Mouse (Mus musculus) fat pad, adult 2 months (tissue): ENCODE measurements around the gene Ndufs7.

Experiments used
- DNase-seq: peaks from one replicate; pipeline ENCODE4 v3.0.0-alpha.2; 2011; ENCODE audit warnings: low read depth, low spot score; ENCODE audit errors: extremely low read depth

Ndufs7 gene

DNA sequence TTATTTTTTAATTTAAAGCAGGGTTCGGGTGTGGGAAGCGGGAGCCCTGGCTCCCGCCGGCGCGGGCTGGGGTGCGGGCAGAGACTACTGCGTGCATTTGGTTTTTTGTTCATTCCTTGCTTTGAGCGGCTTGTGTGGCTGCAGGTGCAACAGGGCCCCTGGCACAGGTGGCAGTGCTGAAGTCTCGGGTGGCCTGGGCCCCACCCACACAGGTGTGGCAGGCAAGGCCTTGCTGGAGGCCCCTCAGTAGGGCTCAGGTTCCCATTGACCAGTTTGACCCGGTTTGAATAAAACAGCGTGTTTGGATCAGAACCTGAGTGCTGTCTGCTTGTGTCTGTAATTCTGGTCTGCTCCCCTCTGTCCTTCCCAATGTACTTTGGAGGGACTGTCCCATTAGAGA, 39.2 kb downstream of the Ndufs7 start:
- DNase-seq, result no peak

DNA sequence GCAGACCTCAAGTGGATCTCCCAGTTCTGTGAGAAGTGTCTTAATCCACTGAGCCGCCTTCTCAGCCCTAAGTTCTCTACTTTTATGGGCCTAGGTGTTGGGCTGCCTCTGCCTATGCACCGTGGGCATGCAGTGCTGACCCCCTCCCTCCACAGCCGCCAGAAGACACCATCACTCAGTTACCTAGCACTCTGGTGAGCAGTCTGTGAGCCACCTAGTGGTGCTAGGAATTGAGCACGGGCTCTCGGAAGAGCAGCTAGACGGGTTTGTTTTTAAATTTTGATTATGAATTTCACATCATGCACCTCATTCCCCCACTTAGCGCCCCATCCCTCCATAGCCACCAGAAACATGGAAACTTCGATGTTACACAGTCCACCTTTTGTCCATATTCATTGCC, 39.7 kb downstream of the Ndufs7 start:
- DNase-seq, result no peak

DNA sequence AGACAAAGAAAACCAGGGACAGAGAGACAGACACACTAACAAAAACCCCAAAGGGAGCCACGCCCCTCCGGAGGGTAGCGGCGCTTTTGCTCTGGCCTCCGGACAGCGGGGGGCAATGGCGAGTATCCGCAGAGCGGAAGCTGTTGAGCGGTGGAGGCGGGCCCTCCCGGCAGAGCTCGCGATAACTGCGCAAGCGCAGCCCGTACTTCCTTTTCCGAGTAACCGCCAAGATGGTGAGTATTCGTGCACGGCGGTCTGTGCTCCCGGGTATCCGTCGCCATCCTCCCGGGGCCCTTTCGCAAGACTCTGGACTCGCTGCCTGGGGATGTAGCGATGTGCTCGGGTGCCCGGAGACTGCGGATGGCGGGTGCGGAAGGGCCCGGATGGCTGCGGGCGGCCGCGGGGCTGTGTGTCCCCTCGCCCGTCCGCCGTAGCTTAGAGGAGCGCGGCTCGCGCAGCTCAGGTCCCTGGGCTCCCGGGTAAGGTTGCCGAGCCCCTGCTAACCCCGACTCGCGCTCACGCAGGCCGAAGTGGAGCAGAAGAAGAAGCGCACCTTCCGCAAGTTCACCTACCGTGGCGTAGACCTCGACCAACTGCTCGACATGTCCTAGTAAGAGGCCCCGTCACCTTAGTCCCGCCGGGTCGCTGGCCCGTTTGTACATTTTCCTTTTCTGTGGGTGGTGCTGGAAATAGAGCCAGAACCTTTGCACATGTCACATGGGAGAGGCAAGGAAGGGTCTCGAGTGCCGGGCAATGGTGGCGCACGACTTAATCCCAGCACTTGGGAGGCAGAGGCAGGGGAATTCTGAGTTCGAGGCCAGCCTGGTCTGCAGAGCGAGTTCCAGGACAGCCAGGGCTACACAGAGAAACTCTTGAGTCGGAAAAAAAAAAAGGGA, 43.6 kb downstream of the Ndufs7 start, which contains the start of gene Rps15:
TSS of gene Rps15 (plus strand) at position 203 of the 896 bp plus-strand sequence.
- DNase-seq, result peak; percentile 33

DNA sequence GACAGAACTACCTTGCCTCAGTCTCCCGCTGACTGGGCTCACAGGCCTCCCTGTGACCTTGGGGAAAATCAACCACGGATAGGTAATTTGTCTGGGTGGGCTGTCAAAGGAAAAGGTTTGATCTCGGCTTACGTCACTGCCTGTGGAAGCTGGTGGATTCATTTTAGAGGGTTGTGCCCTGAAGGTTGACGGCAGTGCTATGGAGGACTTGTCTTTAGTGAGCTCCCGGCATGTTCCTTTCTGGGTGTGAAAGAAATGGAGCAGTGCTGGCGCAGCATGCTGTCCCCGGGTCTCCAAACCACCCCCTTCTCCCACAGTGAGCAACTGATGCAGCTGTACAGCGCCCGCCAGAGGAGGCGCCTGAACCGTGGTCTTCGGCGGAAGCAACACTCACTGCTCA, 44.4 kb downstream of the Ndufs7 start:
- DNase-seq, result no peak

DNA sequence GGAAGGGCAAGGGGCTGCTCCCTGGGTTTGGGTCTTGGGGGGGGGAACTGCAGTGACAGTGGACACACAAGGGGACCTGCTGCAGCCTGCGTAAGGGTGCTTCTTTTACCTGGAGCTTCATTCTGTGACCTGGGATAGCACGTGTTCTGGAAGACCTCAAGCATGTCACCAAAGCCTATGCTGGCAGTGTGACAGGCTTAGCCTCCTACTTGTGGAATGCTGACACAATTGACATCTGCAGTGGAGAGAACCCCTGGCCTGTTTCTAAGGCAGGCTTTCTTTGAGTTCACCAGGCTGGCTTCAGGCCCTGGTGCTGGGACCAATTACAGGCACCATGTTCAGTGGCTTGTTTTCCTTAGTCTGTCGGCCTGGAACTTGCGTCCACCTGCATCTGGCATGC, 45.4 kb downstream of the Ndufs7 start:
- DNase-seq, result no peak

DNA sequence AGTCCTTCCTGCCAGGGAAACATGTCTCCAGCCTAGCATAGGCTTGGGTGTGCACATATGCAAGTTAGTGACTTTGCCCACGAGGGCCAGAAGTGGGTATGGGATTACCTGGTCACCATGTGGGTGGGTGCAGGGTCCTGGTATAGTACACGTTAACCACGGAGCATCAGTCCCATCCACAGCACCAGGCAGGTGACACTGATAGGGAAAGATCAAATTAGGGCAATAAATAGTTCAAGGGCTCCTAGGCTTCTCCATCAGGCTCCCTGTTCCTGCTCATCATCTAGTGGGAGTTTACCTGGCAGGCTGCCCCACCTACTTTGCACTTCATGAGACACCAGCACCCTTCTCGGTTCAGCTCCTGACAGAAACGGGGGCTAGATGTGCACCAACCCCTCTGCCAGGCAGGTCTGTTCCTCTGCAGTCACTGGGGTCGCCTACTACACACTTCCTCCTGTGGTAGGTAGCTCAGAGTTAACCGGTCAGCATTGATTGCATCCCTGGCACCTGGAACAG, 45.9 kb downstream of the Ndufs7 start:
- no peak for DNase-seq

DNA sequence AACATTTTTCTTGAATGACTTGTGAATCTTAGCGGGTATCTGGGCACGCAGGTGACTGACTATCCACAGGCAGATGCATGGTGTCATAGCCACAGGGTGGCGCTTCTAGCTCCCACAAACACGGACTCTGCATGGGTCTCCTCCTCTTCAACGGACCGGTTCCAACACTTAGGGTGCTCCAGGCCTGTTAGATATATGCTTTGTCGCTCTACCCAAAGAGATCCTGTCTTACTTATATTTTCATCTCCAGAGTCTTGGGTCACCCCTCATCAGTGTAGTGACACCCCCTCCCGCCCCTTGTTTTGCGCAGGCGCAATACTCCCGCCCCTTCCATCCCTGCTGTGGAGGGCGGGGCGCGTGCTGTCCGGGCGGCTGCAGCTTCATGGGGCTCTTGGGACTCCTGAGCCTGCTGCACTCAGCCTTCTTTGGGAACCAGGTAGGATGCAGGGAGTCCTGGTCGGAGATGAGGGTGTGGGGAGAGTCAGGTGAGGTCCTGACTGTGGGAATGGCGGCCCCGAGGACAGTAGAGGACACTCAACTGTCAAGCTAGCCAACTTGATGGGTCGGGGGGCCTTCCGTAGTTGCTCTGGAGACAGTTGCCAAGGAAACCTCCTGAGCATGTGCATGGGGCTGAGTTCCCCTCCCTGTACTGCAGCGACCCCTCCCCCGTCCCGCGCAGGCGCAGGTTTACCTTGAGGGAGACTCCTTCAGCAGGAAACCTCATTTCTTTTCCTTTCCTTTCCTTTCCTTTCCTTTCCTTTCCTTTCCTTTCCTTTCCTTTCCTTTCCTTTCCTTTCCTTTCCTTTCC, 46.9 kb downstream of the Ndufs7 start, which contains the start of gene Apc2:
TSS of gene Apc2 (plus strand) at position 360 of the 808 bp plus-strand sequence.
- no peak for DNase-seq

DNA sequence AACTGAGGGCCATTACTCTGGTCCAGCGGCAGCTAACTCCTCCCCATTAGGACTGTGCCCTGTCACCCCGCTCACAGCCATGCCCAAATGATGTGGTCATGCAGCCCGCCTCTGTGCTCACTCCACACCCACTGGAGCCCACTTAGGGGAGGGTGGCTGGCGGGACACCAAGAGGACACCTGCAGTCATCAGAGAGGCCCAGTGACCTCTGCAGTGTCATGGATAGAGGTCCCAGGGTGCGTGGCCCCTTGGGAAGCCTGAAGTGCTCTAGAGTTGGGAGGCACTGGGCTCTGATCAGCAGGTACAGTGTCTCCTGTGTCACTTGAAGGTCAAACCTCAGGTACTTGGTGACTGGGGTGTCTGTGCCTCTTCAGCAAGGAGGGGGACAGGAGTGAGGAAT, 47.9 kb downstream of the Ndufs7 start:
- no peak for DNase-seq

DNA sequence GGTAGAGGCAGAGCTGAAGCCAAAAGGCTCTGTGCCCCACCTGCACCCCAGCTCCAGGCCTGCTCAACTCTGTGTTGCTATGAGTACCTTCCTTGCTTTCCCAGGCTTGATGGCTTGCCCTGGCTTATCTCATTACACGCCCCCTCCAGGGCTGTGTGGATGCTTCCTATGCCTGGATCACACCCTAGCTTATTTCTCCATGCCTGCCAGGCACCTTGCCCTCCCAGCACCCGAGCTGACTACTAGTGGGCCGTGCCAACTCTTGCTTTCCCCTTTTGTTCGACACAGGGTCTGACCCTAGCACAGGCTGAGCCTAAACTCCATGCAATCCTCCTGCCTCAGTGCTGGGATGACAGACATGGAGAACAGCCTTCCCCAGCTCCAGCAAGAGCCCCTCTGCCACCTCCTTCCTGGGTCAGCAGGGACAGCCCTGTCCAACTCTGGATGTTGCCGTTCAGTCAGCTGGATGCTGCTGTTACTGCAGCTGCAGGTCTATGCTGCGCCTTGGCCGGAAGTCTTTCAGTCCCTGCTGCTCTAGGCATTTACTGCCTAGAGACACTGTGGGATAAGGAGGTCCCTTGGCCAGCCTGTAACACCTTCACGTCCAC, 48.7 kb downstream of the Ndufs7 start:
- no peak for DNase-seq

DNA sequence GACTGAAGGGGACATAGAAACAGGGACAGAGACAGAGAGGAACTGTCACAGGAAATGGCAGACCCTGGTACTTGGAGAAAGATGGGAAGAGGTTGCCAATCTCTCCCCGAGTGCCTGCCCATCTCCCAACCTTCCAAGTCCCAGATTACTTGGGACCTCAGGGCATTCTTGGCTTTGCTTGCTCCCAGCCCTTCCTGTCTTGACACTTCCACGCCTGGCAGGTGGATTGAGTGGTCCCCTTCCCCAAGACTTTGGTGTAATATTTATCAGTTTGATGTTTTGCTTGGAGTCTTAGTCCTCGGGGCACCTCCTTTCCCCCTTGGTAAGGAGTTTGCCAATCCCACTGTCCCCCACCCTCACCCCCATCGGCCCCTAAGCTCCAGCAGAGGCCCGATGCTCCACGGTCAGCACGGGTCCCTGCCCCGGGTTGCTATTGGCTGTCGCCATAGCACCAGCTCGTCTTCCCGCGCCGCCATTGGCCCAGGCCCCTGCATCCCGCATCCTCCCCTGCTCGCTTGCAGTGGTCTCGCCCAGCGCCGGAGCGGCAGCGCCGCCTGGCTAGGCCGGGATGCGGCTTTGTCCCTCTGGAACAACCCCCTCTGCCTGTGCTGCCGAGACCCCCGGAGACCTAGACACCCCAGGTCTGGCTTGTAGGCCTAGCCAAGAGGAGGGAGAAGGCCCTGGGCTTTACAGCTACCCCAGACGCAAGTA, 49.8 kb downstream of the Ndufs7 start:
- no peak for DNase-seq

DNA sequence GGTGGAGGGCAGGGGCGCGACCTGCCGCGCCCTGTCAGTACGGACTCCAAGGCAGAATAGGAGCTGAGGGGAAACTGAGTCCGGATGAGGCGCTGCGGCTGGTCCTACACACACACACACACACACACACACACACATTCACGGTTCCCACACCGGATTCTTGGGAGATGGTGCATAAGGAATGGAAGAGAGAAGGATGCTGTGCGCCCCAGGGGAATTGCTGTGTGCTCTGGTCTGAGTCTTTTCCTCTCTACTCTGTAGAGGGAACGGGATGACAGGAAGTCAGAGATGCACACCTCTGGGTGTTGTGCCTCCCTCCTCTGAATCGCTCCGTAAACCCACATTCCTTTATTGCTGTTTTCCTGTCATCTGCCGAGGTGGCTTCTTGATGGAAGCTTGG, 50.4 kb downstream of the Ndufs7 start:
- DNase-seq, result no peak

DNA sequence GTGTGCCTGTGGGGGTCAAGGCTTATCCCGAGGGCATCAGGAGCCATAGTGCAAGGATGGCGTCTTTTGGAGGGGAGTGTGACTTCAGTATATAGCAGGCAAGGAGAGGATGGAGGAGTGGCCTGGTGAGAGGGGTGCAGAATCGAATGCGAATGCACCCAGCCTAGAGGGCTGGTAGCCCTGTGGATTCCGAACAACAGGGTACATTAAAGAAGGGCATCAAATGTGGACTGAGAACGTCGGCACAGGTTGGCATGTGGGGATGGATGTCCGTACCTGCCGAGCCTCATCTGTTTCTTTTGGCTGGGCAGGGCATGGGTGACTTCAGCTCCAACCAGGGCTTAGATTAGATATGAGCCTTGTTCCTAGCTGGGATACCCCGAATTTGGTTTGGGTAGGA, 50.9 kb downstream of the Ndufs7 start:
- no peak for DNase-seq

DNA sequence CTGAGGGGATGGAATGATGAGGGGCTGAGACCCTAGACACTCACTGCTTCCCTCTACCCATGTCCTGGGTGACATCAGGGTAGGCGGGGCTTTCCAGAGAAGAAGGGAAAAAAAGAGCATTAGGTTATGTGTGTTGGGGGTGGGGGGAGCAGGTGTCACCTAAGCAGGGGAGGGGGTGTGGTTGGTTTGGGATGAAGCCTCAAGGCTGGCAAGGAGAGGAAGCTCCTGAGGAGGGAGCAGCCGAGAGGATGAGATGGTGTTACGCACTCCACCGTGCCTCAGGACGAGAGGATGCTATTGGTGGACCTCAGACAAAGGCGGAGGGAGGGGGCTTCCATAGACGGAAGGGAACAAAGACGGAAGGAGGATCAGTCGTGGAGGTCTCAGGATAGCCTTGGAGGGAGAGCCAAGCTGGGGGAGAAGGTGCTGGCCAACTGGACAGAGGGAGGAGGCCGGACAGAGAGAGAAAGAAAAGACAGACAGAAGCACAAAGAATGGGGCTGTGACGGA, 51.8 kb downstream of the Ndufs7 start:
- DNase-seq, result no peak

DNA sequence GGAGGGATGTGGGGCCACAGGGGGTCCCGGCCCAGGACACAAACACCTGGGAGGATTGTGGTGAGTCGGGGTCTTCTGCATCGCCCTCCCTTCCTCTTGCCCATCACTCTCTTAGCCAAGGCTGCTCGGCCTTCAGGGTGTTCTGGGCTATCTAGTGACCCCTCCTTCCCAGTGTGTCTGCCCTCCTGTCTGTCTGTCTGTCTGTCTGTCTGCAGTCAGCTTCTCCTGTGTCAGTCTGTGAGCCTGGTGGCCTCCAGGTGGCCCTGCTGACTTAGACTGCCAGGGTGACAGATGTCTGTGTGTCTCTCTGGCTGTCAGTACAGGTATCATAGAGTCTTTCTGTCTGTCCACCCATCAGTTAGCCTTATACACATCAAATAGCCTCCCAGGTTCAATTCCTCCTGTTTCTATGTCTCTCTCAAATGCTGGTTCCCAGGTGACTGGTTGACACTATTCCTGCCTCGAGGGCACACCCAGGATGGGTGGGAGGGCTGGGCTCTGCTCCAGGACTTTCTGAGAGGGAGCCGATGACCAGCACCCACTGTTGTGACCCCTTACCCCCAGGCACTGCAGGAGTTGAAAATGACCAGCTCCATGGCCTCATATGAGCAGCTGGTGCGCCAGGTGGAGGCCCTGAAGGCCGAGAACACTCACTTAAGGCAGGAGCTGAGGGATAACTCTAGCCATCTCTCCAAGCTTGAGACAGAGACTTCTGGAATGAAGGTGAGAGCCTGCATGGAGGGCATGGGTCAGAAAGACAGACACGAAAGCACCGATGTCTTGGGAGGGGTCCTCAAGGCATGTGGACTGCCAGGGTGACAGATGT, 52.5 kb downstream of the Ndufs7 start:
- DNase-seq, result no peak

DNA sequence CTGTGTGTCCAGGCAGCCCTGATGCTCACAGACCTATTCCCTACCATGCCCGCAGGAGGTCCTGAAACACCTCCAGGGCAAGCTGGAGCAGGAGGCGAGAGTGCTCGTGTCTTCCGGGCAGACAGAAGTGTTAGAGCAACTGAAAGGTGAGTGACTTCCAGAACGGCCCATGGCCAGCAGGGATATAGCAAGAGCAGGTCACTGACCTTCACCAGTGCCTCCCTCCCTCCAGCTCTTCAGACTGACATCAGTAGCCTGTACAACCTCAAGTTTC, 53.1 kb downstream of the Ndufs7 start:
- no peak for DNase-seq

DNA sequence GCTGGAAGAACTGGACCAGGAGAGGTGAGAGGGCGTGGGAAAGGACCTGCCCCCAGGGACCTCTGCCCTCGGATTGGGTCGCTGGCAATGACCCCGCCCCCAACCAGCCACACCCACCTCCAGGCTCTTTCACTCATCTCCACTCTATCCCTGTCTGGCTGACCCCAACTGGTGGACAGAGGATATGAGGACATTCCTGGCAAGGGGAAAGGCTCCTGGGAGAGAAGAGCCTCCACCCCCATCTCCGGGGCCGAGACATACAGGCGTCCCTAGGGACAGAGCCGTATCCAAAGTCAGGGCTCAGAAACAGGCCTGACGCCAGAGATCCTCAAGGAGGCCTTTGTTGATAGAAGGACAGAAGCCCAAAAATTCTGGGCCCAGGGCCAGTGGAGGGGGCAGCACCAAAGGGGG, 53.6 kb downstream of the Ndufs7 start:
- DNase-seq, result no peak

DNA sequence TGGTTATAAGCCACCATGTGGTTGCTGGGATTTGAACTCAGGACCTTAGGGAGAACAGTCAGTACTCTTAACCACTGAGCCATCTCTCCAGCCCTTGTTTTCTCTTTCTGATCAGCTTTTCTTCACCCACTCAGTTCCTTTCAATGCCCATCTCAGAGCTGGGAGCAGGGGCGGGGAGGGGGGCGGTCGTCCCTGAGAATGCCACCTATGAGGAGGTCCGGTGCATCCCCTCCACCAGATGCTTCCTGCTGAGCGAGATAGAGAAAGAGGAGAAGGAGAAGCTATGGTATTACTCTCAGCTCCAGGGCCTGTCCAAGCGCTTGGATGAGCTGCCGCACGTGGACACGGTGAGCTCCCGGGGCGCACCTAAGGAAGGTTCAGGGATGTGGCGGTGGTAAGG, 55.5 kb downstream of the Ndufs7 start:
- no peak for DNase-seq

DNA sequence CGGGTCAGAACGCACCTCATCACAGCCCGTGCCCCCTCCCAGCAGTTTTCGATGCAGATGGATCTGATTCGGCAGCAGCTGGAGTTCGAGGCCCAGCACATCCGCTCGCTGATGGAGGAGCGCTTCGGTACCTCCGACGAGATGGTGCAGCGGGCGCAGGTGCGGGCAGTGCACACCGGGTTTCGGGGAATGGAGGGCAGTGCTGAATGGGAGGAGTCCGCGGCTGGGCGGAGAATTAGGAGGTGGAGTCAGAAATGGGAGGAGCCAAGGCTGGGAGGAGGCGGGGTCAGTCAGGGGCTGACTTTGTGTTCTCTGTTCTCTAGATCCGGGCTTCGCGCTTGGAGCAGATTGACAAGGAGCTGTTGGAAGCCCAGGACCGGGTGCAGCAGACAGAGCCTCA, 55.9 kb downstream of the Ndufs7 start:
- no peak for DNase-seq
